Mouse (Mus musculus): ENCODE data around the gene Krt16.
"Not testable (repeated sequence)": the region's sequence is repeated elsewhere in the genome, so short reads cannot be mapped to it uniquely, and the experiment has no call there.

The Krt16 gene

GRCm38 (mm10) chr11:100255514-100255913, 6.8 kb upstream of the Krt16 start:
- no peak for DNase-seq

- DNase-seq = no peak
These were observed 5.8 kb upstream of the Krt16 start for GRCm38 (mm10) chr11:100254360-100255090.

GRCm38 (mm10) chr11:100246471-100246870, 2.2 kb downstream of the Krt16 start:
- not testable (repeated sequence) for DNase-seq

GRCm38 (mm10) chr11:100240272-100240671, 8.4 kb downstream of the Krt16 start:
- not testable (repeated sequence) for DNase-seq

- no peak for DNase-seq
These were observed 27.0 kb downstream of the Krt16 start for GRCm38 (mm10) chr11:100221741-100222140.

- no peak for DNase-seq
These were observed 29.4 kb downstream of the Krt16 start for GRCm38 (mm10) chr11:100219304-100219703.

- no peak for DNase-seq
These were observed 40.2 kb downstream of the Krt16 start for GRCm38 (mm10) chr11:100208542-100208941.

- DNase-seq = no peak
These were observed 41.2 kb downstream of the Krt16 start, which contains the start of gene Krt14 for GRCm38 (mm10) chr11:100207498-100207897. TSS of gene Krt14 (minus strand) at chr11:100207548.

GRCm38 (mm10) chr11:100203448-100203847, 45.3 kb downstream of the Krt16 start:
- no peak for DNase-seq

GRCm38 (mm10) chr11:100202906-100203305, 45.8 kb downstream of the Krt16 start:
- no peak for DNase-seq

- peak; percentile 15 to 22 for DNase-seq
These were observed 48.4 kb downstream of the Krt16 start for GRCm38 (mm10) chr11:100200104-100200820.

GRCm38 (mm10) chr11:100198666-100199065, 50.0 kb downstream of the Krt16 start:
- DNase-seq = no peak
